Mouse (Mus musculus) frontal cortex, adult (tissue): ENCODE results near the gene Dip2b.

Experiments
- ATAC-seq: cut with Nextera tagmentation; 2 replicates; pipeline ENCODE4 v1.9.2; 2017; ENCODE audit warnings: mild to moderate bottlenecking, moderate library complexity, mixed read lengths; ENCODE audit not compliant: low TSS enrichment

Dip2b gene

GRCm38 (mm10) chr15:100215092-100215491 is 176.6 kb downstream of the Dip2b start:
- ATAC-seq = no peak

GRCm38 (mm10) chr15:100216173-100216572 is 177.7 kb downstream of the Dip2b start:
- peak; percentile 17; the same call in 1 of the 2 replicates for ATAC-seq

- ATAC-seq = no peak
Measured at GRCm38 (mm10) chr15:100218018-100218417, 179.6 kb downstream of the Dip2b start.

- no peak for ATAC-seq
Measured at GRCm38 (mm10) chr15:100219396-100219795, 180.9 kb downstream of the Dip2b start.

GRCm38 (mm10) chr15:100220916-100221315 is 182.5 kb downstream of the Dip2b start:
- ATAC-seq = no peak

- ATAC-seq = no peak
Measured at GRCm38 (mm10) chr15:100225381-100225780, 186.9 kb downstream of the Dip2b start.

GRCm38 (mm10) chr15:100225891-100226290 is 187.4 kb downstream of the Dip2b start:
- no peak for ATAC-seq

GRCm38 (mm10) chr15:100227031-100227662 is 188.7 kb downstream of the Dip2b start:
- 0 out of 2 replicates have a peak, but pooled peaks have one; percentile 16 for ATAC-seq

GRCm38 (mm10) chr15:100227663-100228534 is 189.4 kb downstream of the Dip2b start, which contains the start of gene Atf1:
Gene Atf1 (plus strand): TSS chr15:100227819.
- peak; percentile 58 for ATAC-seq

GRCm38 (mm10) chr15:100228535-100229336 is 190.3 kb downstream of the Dip2b start:
- ATAC-seq = no peak

GRCm38 (mm10) chr15:100230655-100231054 is 192.2 kb downstream of the Dip2b start:
- no peak for ATAC-seq

- no peak for ATAC-seq
Measured at GRCm38 (mm10) chr15:100231616-100232525, 193.4 kb downstream of the Dip2b start.

GRCm38 (mm10) chr15:100235208-100235965 is 196.9 kb downstream of the Dip2b start:
- peak; percentile 73 for ATAC-seq

GRCm38 (mm10) chr15:100236952-100237351 is 198.5 kb downstream of the Dip2b start:
- no peak; the same call in 1 of the 2 replicates for ATAC-seq

GRCm38 (mm10) chr15:100241780-100242179 is 203.3 kb downstream of the Dip2b start:
- ATAC-seq = no peak

GRCm38 (mm10) chr15:100245951-100246350 is 207.5 kb downstream of the Dip2b start:
- ATAC-seq = no peak

- no peak for ATAC-seq
Measured at GRCm38 (mm10) chr15:100247296-100247695, 208.8 kb downstream of the Dip2b start.

GRCm38 (mm10) chr15:100248665-100249433 is 210.4 kb downstream of the Dip2b start:
- ATAC-seq = no peak

- peak; percentile 77 for ATAC-seq
Measured at GRCm38 (mm10) chr15:100251153-100251780, 212.8 kb downstream of the Dip2b start.
